ENCODE assay signal across 9 mouse cellular contexts in genomic region chr2:153492573-153493392, GRCm38 (mm10). TPM values are rescaled to one million over a fixed set of nuclear protein-coding genes. Genes with fewer than 3 reads are reported as not detected.
DNase-seq lines count a peak whose midpoint lies in the region; ATAC-seq and TF ChIP-seq lines count a peak whose summit lies in the region.
"Had no signal": no experiment of that assay in that cellular context is flagged by ENCODE, and none has a peak within 500 bp of the region (broad histone marks: within the 10 kb centered on the region; RNA-seq: fewer than 3 reads in every experiment).

4930404H24Rik (plus strand) TSS chr2:153492790.

- H3K4me3 ChIP-seq in ES-E14 (ENCODE audit: insufficient read depth in 1 of 2, low read depth in 1 of 2, low read length in 2 of 2, poor library complexity in 1 of 2, severe bottlenecking in 1 of 2): peak within 1 kb of the TSS; percentile 54 to 68
- peak within 1 kb of the TSS; percentile 75 for H3K4me3 ChIP-seq in erythroblast, embryonic 14.5 days (replicated peaks)
- peak within 1 kb of the TSS; percentile 62 for H3K4me3 ChIP-seq in lung, embryonic 15.5 days

- intact Hi-C loops in heart, postnatal 14 days (cut with DNase I): no loop called here

- in situ Hi-C loops in ES-E14 (cut with MboI; ENCODE audit: low sequenced_read_pairs in 2 of 2, unreplicated experiment in 2 of 2): loop anchor here in 1 of 2 experiments (25.0 kb wide), 1 partner anchor 95 kb away; no protein-coding TSS in a partner anchor

- DNase-seq in ES-E14 (ENCODE audit: low read depth, low spot score): peak; percentile 63
- DNase-seq in c-Kit-negative CD71-positive TER-119-positive erythroid progenitor cells, embryonic 14.5 days (ENCODE audit: low read depth, low spot score): peak; percentile 67
- peak; percentile 67 to 76 for DNase-seq in heart, postnatal 14 days
- peak; percentile 80 to 87 for DNase-seq in kidney, postnatal 4 days
- peak; percentile 71 for DNase-seq in ovary, postnatal 36 days (ENCODE audit: low spot score)
- peak; percentile 80 to 81 for DNase-seq in thymus, postnatal 10 days (ENCODE audit: low spot score in 2 of 2)

- H3K27me3 ChIP-seq in erythroblast, embryonic 14.5 days (ENCODE audit: control insufficient read depth): no peaks in the 10 kb centered on the region
- H3K27me3 ChIP-seq in lung, embryonic 15.5 days: peaks cover 15% of the 10 kb centered on the region

- H3K9me3 ChIP-seq in ES-E14 (ENCODE audit: control insufficient read depth, insufficient read depth, low read depth, low read length): no peaks in the 10 kb centered on the region
- no peaks in the 10 kb centered on the region; the same call in 1 of the 2 replicates for H3K9me3 ChIP-seq in erythroblast, embryonic 14.5 days (ENCODE audit: control insufficient read depth, low read length)
- H3K9me3 ChIP-seq in lung, embryonic 15.5 days: no peaks in the 10 kb centered on the region

- H3K4me2 ChIP-seq in lung, embryonic 15.5 days: peak within 1 kb of the TSS; percentile 98

- peak; percentile 73 for ATAC-seq in lung, embryonic 15.5 days (ENCODE audit: borderline replicate concordance, extremely low read depth, low FRiP score, low TSS enrichment)

- H3K4me1 ChIP-seq in ES-E14 (ENCODE audit: control insufficient read depth in 2 of 2, insufficient read depth in 2 of 2, low read length in 2 of 2, poor library complexity in 1 of 2): peaks cover 5 to 26% of the 10 kb centered on the region in 2 experiments; a peak in 2 of 4 replicates
- peaks cover 94% of the 10 kb centered on the region for H3K4me1 ChIP-seq in erythroblast, embryonic 14.5 days (ENCODE audit: control insufficient read depth)
- H3K4me1 ChIP-seq in lung, embryonic 15.5 days: peaks cover 35% of the 10 kb centered on the region

- peak within 1 kb of the TSS; percentile 46 for H3K9ac ChIP-seq in ES-E14 (ENCODE audit: insufficient read depth, low read depth, low read length, poor library complexity, severe bottlenecking)
- H3K9ac ChIP-seq in lung, embryonic 15.5 days: peak within 1 kb of the TSS; percentile 59

- H3K27ac ChIP-seq in ES-E14 (ENCODE audit: insufficient read depth, low read depth, low read length, poor library complexity, severe bottlenecking): no peak within 1 kb of the TSS
- H3K27ac ChIP-seq in lung, embryonic 15.5 days: peak within 1 kb of the TSS; percentile 42; the same call in 1 of the 2 replicates

- H3K36me3 ChIP-seq in ES-E14 (ENCODE audit: control insufficient read depth, insufficient read depth, low read length, poor library complexity, severe bottlenecking): no peaks in the 10 kb centered on the region
- peaks cover 47% of the 10 kb centered on the region for H3K36me3 ChIP-seq in erythroblast, embryonic 14.5 days (ENCODE audit: control insufficient read depth)
- no peaks in the 10 kb centered on the region for H3K36me3 ChIP-seq in lung, embryonic 15.5 days

- under 1% methylated on average over 79 of the region's 83 CpGs for WGBS in lung, embryonic 15.5 days

TF ChIP-seq in ES-E14, 5 proteins besides CTCF, POLR2A, EP300 and RAD21:
- TF ChIP-seq CHD2 (IDR thresholded peaks at IDR 0.05; ENCODE audit: low read depth, low read length) (no peak), ZNF384 (IDR thresholded peaks at IDR 0.05; ENCODE audit: low read depth, low read length) (no peak), MAFK (IDR thresholded peaks at IDR 0.05; ENCODE audit: insufficient read depth, low read depth, low read length) (no peak), ZC3H11A (IDR thresholded peaks at IDR 0.05; ENCODE audit: borderline replicate concordance, low read depth, low read length) (no peak), HCFC1 (IDR thresholded peaks at IDR 0.05; ENCODE audit: borderline replicate concordance, insufficient read depth, low read length) (no peak; the same call in 1 of the 2 replicates)
TF ChIP-seq in ES-E14: peak in this region for 0.

RNA-seq across cellular contexts. Expression of gene 4930404H24Rik, which starts in this region (rescaled TPM):
- total RNA-seq in ES-E14 (2012; rRNA removed): not detected in 2 replicates
- not detected in 2 replicates for polyA plus RNA-seq in erythroblast, embryonic 14.5 days (2012)
- total RNA-seq in heart, postnatal 14 days (2021): not detected
- polyA plus RNA-seq in lung, embryonic 15.5 days (2015; fragmentation: Nextera tagmentation; extraction: Ambion mirVana): not detected in 2 replicates
- total RNA-seq: layer of hippocampus, postnatal 36 days had no signal

Comparison
In these comparisons a context has a peak if more than half of its experiments do, and no peak if none do; other contexts are left out.
1. Peak in DNase-seq, H3K4me3 ChIP-seq and H3K9ac ChIP-seq in ES-E14; RNA of the gene not detected or under 1 TPM.
2. Peak in DNase-seq in heart, postnatal 14 days; RNA of the gene not detected or under 1 TPM.
3. Peak in ATAC-seq, H3K4me3 ChIP-seq, H3K27ac ChIP-seq, H3K9ac ChIP-seq and H3K4me2 ChIP-seq in lung, embryonic 15.5 days; RNA of the gene not detected or under 1 TPM.